Comparison of ENCODE assay signal across 8 mouse cellular contexts in the genomic region with DNA sequence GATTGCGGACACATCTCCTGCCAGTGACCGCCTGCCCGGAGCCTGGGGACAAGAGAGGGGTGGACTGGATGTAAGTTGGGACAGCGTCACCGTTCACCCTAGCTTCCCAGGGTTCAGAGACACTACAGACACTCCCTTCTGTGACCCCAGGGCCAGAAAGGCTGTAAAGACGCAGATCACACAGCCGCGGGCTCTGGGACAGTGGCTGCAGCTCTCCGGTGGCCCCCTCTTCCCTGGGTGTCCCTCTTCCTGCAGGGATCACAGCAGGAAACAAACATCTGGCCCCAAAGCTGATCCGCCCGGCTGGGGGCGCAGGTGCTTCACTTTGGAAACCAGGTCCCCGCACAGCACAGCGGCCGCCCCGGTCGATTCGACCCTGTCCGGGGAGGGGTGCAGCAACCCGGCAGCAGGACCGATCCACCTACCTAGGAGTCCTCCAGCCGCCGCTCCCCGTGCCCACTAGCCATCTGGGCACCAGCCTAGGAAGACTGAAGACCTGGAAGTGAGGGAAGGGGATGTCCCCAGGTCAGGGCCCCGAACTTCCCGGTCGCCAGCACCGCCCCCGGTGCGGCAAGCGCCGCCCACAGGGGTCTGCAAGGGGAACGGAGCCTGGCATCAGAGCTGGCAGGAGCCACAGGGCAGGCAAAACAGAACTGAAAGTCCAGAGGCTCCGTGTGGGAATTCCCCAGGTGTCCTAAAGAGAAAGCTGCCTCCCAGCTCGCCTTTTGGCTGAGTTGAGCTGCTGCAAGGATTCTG. TPM values are rescaled to one million over a fixed set of nuclear protein-coding genes. Genes with fewer than 3 reads are reported as not detected.
DNase-seq lines count a peak whose midpoint lies in the region; ATAC-seq lines count a peak whose summit lies in the region.

Tlr2 (minus strand) TSS at position 673 of the 756 bp plus-strand sequence.

- H3K4me3 ChIP-seq in forebrain, embryonic 14.5 days (ENCODE audit: low read depth, low read length) = peak within 1 kb of the TSS; percentile 40
- peak within 1 kb of the TSS; percentile 90 for H3K4me3 ChIP-seq in macrophage (ENCODE audit: inconsistent target)

- no peaks in the 10 kb centered on the region for H3K36me3 ChIP-seq in forebrain, embryonic 14.5 days (ENCODE audit: control insufficient read depth, insufficient read depth, low read length)
- peaks cover 24% of the 10 kb centered on the region; the same call in 1 of the 2 replicates for H3K36me3 ChIP-seq in macrophage (ENCODE audit: inconsistent target)

- no peak within 1 kb of the TSS for H3K27ac ChIP-seq in forebrain, embryonic 14.5 days (ENCODE audit: low read depth, low read length)
- peak within 1 kb of the TSS; percentile 83 for H3K27ac ChIP-seq in macrophage

- H3K9me3 ChIP-seq in forebrain, embryonic 14.5 days (replicated peaks; ENCODE audit: control insufficient read depth, low read length) = no peaks in the 10 kb centered on the region

- peak within 1 kb of the TSS; percentile 76 for H3K4me2 ChIP-seq in forebrain, embryonic 14.5 days (ENCODE audit: low read length)

- peak; percentile 65 for DNase-seq in CD4-positive, CD25-positive, alpha-beta regulatory T cell, adult 2 months (ENCODE audit: low read depth, low spot score)
- DNase-seq in adrenal gland, postnatal 10 days = peak; percentile 89
- peak; percentile 40 for DNase-seq in forebrain, embryonic 14.5 days (ENCODE audit: low spot score)
- peak; percentile 83 to 84 for DNase-seq in heart, postnatal 36 days
- peak; percentile 78 for DNase-seq in layer of hippocampus, adult 9-11 months
- peak; percentile 64 for DNase-seq in retina, embryonic 14.5 days (ENCODE audit: low spot score)
- DNase-seq in thymus, postnatal 25 days = peak; percentile 78

- H3K27me3 ChIP-seq in forebrain, embryonic 14.5 days (replicated peaks; ENCODE audit: control insufficient read depth, insufficient read depth, low read length) = no peaks in the 10 kb centered on the region

- no peaks in the 10 kb centered on the region for H3K4me1 ChIP-seq in forebrain, embryonic 14.5 days (ENCODE audit: control insufficient read depth, insufficient read depth, low read length)

- under 1% methylated on average over 35 of the region's 35 CpGs for WGBS in forebrain, embryonic 14.5 days
- WGBS in macrophage (ENCODE audit: missing documents) = 2% methylated on average over 35 of the region's 35 CpGs

- peaks cover 47% of the 10 kb centered on the region; the same call in 1 of the 2 replicates for H3K79me2 ChIP-seq in macrophage (ENCODE audit: inconsistent target)

- peak; percentile 81 for ATAC-seq in forebrain, embryonic 14.5 days

- peak within 1 kb of the TSS; percentile 45 for H3K9ac ChIP-seq in forebrain, embryonic 14.5 days (ENCODE audit: low read length)

- intact Hi-C loops in heart, postnatal 36 days (cut with DNase I) = loop anchor here (1.0 to 10.0 kb wide), 4 partner anchors 54 to 284 kb away; partner anchors contain the start of gene Tmem131l

RNA-seq across cellular contexts. Expression of gene Tlr2, which starts in this region (rescaled TPM):
- total RNA-seq in adrenal gland, postnatal 10 days (2021) = 1 to 10 TPM; 2.6 to 2.7 TPM
- polyA plus RNA-seq in forebrain, embryonic 14.5 days (2014; fragmentation: Nextera tagmentation; extraction: Ambion mirVana) = 0.77 and 1.3 TPM in 2 replicates
- total RNA-seq in heart, postnatal 36 days (2021) = 1 to 10 TPM; 2.7 to 2.9 TPM
- total RNA-seq in macrophage (2018; cell fraction: chromatin; rRNA removed) = 100 to 1,000 TPM in 17 of 26 experiments, 10 to 100 TPM in 9; 22.9 to 531 (median 170) TPM
- total RNA-seq in macrophage (2018; cell fraction: cytosol; rRNA removed) = 1,000 to 10,000 TPM in 1 of 26 experiments, 100 to 1,000 TPM in 22, 10 to 100 TPM in 3; 63.0 to 1,088 (median 155) TPM
- total RNA-seq in macrophage (2018; cell fraction: nucleus; rRNA removed) = 100 to 1,000 TPM in 25 of 26 experiments, 10 to 100 TPM in 1; 53.8 to 939 (median 384) TPM
- polyA plus RNA-seq in macrophage (2018) = 28.8 to 125 TPM (median 41.5 TPM) in 3 replicates

Comparison
In these comparisons a context has a peak if more than half of its experiments do, and no peak if none do; other contexts are left out.
1. RNA of gene Tlr2 (polyA plus RNA-seq): 28.8 to 125 TPM in macrophage; 0.77 to 1.3 TPM in forebrain, embryonic 14.5 days; every median in the first group is over 10 times any median in the second.
2. Peak in every context shown above with its lines, with median percentiles within 50 percentile points of each other: DNase-seq.